Mouse (Mus musculus): ENCODE results near the gene Tra2a. TPM values are rescaled to one million over a fixed set of nuclear protein-coding genes. Genes with fewer than 3 reads are reported as not detected.

Tra2a gene
- total and polyA plus RNA-seq, 3 experiments: 55.4 to 120 (median 103) TPM

DNA sequence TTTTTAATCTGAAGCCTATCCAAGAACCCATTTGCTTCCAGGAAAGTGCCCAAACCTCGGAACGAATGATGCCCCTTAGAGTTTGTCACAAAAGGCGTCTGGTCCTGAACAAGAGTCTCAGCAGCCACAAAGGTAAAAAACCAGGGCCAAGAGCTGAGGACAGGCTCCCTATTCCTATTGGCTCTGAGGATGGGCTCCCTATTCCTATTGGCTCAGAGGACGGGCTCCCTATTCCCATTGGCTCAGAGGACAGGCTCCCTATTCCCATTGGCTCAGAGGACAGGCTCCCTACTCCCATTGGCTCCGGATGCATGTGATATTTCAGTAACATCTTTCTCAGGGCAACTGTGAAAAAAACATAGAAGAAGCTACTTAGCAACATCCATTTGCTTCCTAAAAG is 54.9 kb downstream of the Tra2a start:
- in situ Hi-C loops (cut with MboI; ENCODE audit: low pct_ligation_motif_present, low pct_unique_long_range_greater_than_20kb, low sequenced_read_pairs): loop anchor here (10.0 kb wide), 1 partner anchor 46 kb away; no protein-coding TSS in a partner anchor
- Histone ChIP-seq H3K27ac (ENCODE audit: insufficient read depth, low read depth) (peak overlapping the region; percentile 58; the same call in 1 of the 2 replicates), H3K36me3 (replicated peaks in 1 of 2; ENCODE audit: control insufficient read depth in 1 of 2, insufficient read depth in 1 of 2, low read length in 1 of 2) (peaks cover 10 to 27% of the 10 kb centered on the region in 2 experiments), H3K9me3 (replicated peaks; ENCODE audit: low read length) (no peaks in the 10 kb centered on the region), H3K79me2 (replicated peaks; ENCODE audit: control insufficient read depth, extremely low read depth, insufficient read depth, poor library complexity, severe bottlenecking) (peaks cover 42% of the 10 kb centered on the region), H3K27me3 (replicated peaks) (no peaks in the 10 kb centered on the region), H3K9ac (ENCODE audit: insufficient read depth, low read depth) (peak overlapping the region; percentile 53), H3K4me1 (ENCODE audit: control insufficient read depth in 1 of 2, insufficient read depth in 2 of 2) (peaks cover 13 to 68% of the 10 kb centered on the region in 2 experiments), H3K4me2 (ENCODE audit: insufficient read depth, low read depth, poor library complexity, severe bottlenecking) (peak overlapping the region; percentile 92), H3K4me3 (replicated peaks in 1 of 3; ENCODE audit: low read depth in 2 of 3, low read length in 2 of 3, poor library complexity in 1 of 3) (peak overlapping the region; percentile 2 to 47 (median 37))
- dilution Hi-C loops (cut with MboI; ENCODE audit: extremely low pct_ligation_motif_present, extremely low pct_unique_long_range_greater_than_20kb, low sequenced_read_pairs): no loop called here
- peak; percentile 88 for DNase-seq (ENCODE audit: extremely low read depth)
- TF ChIP-seq E2F4 (IDR thresholded peaks at IDR 0.05; ENCODE audit: insufficient replicate concordance, low read depth, low read length) (no peak), ZNF384 (IDR thresholded peaks at IDR 0.05; ENCODE audit: low read depth, low read length) (peak; percentile 28; the same call in 1 of the 2 replicates), POLR2A (IDR thresholded peaks at IDR 0.05; ENCODE audit: low read depth, low read length) (peak; percentile 49), SIN3A (IDR thresholded peaks at IDR 0.05; ENCODE audit: low read length) (0 out of 2 replicates have a peak, but pooled peaks have one; percentile 16), RAD21 (IDR thresholded peaks at IDR 0.05; ENCODE audit: low read depth, low read length) (no peak), CHD2 (IDR thresholded peaks at IDR 0.05; ENCODE audit: low read length) (peak; percentile 93), CHD1 (IDR thresholded peaks at IDR 0.05; ENCODE audit: low read depth, low read length) (no peak)

DNA sequence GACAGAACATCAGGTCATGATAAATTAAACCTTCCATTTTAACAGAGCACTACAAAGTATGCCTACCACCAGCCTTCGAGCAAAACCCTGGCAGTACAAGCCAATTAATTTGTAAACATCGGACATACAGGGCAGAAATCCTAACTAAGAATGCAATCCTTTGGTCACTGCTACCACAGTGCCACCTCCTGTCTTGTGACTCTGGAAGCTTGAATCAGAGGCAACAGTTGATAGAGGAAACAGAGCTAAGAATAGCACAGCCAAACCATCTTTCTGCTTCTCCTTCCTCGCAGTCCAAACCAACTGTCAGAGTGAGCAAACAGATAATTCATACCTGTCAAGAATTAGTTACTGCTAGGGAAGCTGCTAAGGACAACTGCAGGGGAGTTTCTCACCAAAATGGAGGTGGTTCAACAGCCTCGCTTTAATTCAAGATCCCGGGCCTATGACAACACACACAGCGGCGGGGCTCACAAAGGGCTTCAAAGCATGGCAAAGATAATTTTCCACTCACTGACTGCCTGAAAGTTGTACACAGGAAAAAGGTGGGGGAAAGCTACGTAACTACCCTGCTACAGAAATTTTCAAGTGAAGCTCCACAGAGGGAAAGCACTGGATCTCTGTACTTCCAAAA is 55.4 kb downstream of the Tra2a start:
- Histone ChIP-seq H3K27me3 (replicated peaks) (no peaks in the 10 kb centered on the region), H3K27ac (ENCODE audit: insufficient read depth, low read depth) (peak overlapping the region; percentile 58), H3K9me3 (replicated peaks; ENCODE audit: low read length) (no peaks in the 10 kb centered on the region), H3K4me3 (replicated peaks in 1 of 3; ENCODE audit: low read depth in 2 of 3, low read length in 2 of 3, poor library complexity in 1 of 3) (peak overlapping the region; percentile 2 to 47 (median 37)), H3K9ac (ENCODE audit: insufficient read depth, low read depth) (peak overlapping the region; percentile 53), H3K36me3 (replicated peaks in 1 of 2; ENCODE audit: control insufficient read depth in 1 of 2, insufficient read depth in 1 of 2, low read length in 1 of 2) (peaks cover 12 to 30% of the 10 kb centered on the region in 2 experiments), H3K4me2 (ENCODE audit: insufficient read depth, low read depth, poor library complexity, severe bottlenecking) (peak overlapping the region; percentile 92), H3K79me2 (replicated peaks; ENCODE audit: control insufficient read depth, extremely low read depth, insufficient read depth, poor library complexity, severe bottlenecking) (peaks cover 38% of the 10 kb centered on the region), H3K4me1 (ENCODE audit: control insufficient read depth in 1 of 2, insufficient read depth in 2 of 2) (peaks cover 13 to 68% of the 10 kb centered on the region in 2 experiments)
- peak; percentile 42 for DNase-seq (ENCODE audit: extremely low read depth)
- TF ChIP-seq USF2 (conservative IDR thresholded peaks at IDR 0.05; ENCODE audit: low read depth, low read length) (no peak), SIN3A (IDR thresholded peaks at IDR 0.05; ENCODE audit: low read length) (peak; percentile 91), E2F4 (IDR thresholded peaks at IDR 0.05; ENCODE audit: insufficient replicate concordance, low read depth, low read length) (0 out of 2 replicates have a peak, but pooled peaks have one; percentile 46), BHLHE40 (IDR thresholded peaks at IDR 0.05; ENCODE audit: low read depth, low read length) (peak; percentile 15; the same call in 1 of the 2 replicates), EP300 (IDR thresholded peaks at IDR 0.05; ENCODE audit: low read length) (peak; percentile 55; the same call in 1 of the 2 replicates), TCF12 (IDR thresholded peaks at IDR 0.05; ENCODE audit: low read depth, low read length) (peak; percentile 38; the same call in 1 of the 2 replicates), CHD1 (IDR thresholded peaks at IDR 0.05; ENCODE audit: low read depth, low read length) (no peak), NELFE (IDR thresholded peaks at IDR 0.05; ENCODE audit: low read depth, low read length) (0 out of 2 replicates have a peak, but pooled peaks have one; percentile 31), MEF2A (IDR thresholded peaks at IDR 0.05; ENCODE audit: borderline replicate concordance, low read depth, low read length) (0 out of 2 replicates have a peak, but pooled peaks have one; percentile 48), ZKSCAN1 (IDR thresholded peaks at IDR 0.05; ENCODE audit: borderline replicate concordance, low read depth, low read length) (no peak), ELF1 (IDR thresholded peaks at IDR 0.05; ENCODE audit: low read depth, low read length) (0 out of 2 replicates have a peak, but pooled peaks have one; percentile 26), MXI1 (IDR thresholded peaks at IDR 0.05; ENCODE audit: low read depth, low read length) (peak; percentile 76; the same call in 1 of the 2 replicates), IRF4 (IDR thresholded peaks at IDR 0.05; ENCODE audit: low read depth, low read length) (peak; percentile 43; the same call in 1 of the 2 replicates), ZC3H11A (IDR thresholded peaks at IDR 0.05; ENCODE audit: low read depth, low read length) (no peak), CTCF (conservative IDR thresholded peaks at IDR 0.05 in 1 of 2, IDR thresholded peaks at IDR 0.05 in 1 of 2; ENCODE audit: low read depth in 2 of 2, low read length in 2 of 2) (peak in 1 of 2 experiments; percentile 45; a peak in 2 of 4 replicates), SMC3 (IDR thresholded peaks at IDR 0.05; ENCODE audit: low read depth, low read length) (peak; percentile 46), MYC (IDR thresholded peaks at IDR 0.05; ENCODE audit: low read depth, low read length) (0 out of 2 replicates have a peak, but pooled peaks have one; percentile 13), NRF1 (IDR thresholded peaks at IDR 0.05; ENCODE audit: low read depth, low read length) (no peak), RAD21 (IDR thresholded peaks at IDR 0.05; ENCODE audit: low read depth, low read length) (peak; percentile 46), ZMIZ1 (IDR thresholded peaks at IDR 0.05; ENCODE audit: low read depth, low read length) (0 out of 2 replicates have a peak, but pooled peaks have one; percentile 34)
- in situ Hi-C loops (cut with MboI; ENCODE audit: low pct_ligation_motif_present, low pct_unique_long_range_greater_than_20kb, low sequenced_read_pairs) (loop anchor here (10.0 kb wide), 1 partner anchor 46 kb away; no protein-coding TSS in a partner anchor), dilution Hi-C loops (cut with MboI; ENCODE audit: extremely low pct_ligation_motif_present, extremely low pct_unique_long_range_greater_than_20kb, low sequenced_read_pairs) (no loop called here)
